Mouse (Mus musculus): ENCODE data around the gene Rara.

Rara gene

DNA sequence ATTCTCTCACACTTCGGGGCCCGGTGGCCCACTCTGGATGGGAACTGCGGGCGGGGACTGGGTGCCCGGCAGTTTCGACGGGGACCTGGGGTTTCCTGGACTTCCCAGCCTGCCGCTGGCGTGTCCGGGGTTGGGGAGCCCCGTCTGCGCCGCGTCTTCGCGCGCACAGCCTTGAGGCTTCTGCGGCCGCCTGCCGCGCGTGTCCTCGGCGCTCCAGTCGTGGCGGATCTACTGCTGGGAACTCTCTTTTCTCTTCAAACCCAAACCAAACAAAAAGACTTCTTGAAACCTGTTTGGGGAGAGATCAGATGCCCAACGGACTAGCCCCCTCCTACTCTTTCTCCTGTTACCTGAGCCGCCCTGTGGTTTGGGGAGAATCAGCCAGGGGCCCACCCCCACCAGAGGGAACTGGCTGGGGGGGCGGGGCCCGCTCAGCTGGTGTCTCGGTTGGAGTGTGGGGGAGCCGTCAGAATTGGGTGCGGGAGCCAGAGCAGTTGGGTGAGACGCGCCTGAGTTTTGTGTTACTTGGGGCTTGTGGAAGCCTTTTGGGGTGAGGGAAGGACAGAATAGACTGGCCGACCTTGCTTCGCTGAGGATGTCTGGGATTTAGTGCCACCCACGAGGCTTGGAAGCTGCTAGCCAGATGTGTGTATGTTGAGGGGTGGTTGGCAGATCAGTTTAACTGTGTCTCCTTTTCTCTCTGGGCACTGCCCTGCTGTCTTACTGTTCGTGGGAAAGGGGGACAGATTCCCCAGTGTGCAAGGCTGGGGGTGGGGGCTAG is 10.5 kb downstream of the Rara start:
- peak in 1 of 2 experiments; percentile 59 for DNase-seq (ENCODE audit: low spot score in 2 of 2)

DNA sequence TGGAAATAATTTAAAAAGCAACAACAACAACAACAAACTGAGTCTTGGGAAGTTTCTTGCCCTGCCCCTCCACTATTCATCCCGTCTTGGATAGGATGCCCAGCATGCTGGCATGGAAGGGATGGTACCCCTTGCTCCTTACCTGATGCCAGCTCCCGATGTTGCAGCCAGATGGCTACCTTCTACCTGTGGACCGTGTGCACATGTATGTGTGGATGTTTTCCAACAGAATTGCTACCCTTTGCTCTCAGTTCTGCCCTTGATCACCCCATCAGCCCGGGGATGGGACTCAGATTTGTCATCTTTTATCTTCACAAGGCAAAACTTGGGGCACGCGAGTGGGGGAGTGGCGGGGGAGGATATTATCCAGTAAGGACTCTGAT is 11.1 kb downstream of the Rara start:
- peak in 1 of 2 experiments; percentile 31 for DNase-seq (ENCODE audit: low spot score in 2 of 2)

DNA sequence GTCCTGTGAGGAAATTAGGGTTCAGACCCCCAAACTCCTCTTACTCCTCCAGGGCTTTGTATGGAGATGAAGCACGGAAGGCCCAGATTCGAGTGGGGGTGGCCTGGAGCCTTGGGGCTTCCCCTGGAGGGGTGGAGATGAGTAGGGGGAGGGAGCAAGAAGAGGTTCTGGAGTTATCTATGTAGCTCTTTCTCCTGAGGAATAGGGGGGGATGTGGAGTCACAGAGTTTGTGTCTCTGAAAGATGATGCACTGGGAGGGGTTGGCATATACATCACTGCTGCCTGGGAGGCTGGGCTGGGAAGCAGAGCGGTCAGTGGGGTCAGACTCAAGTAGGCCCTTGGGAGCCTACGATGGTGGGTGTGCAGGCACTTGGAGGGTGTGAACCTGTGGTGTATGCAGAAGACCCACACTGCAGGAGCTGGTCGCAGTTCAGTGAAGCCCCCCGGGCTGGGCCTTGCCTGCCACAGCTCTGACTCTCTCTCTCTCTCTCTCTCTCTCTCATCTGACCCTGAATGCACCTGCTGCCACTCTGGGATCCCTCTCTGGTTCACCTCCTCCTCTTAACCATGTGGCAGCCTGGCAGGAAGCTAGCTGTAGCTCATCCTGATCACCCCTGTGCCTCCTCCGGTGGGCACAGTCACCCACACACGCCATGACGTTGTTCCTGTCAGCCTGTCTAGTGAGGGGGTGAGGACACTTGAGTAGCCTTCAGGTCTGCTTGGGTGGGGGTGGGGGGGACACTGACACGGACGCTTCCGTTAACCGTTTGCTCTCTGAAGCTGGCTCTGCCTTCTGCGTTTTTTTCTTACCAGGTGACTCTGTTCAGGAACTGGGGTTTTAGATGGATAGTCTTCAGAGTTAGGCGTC is 11.7 kb downstream of the Rara start:
- DNase-seq (ENCODE audit: low spot score in 2 of 2), result no peak

DNA sequence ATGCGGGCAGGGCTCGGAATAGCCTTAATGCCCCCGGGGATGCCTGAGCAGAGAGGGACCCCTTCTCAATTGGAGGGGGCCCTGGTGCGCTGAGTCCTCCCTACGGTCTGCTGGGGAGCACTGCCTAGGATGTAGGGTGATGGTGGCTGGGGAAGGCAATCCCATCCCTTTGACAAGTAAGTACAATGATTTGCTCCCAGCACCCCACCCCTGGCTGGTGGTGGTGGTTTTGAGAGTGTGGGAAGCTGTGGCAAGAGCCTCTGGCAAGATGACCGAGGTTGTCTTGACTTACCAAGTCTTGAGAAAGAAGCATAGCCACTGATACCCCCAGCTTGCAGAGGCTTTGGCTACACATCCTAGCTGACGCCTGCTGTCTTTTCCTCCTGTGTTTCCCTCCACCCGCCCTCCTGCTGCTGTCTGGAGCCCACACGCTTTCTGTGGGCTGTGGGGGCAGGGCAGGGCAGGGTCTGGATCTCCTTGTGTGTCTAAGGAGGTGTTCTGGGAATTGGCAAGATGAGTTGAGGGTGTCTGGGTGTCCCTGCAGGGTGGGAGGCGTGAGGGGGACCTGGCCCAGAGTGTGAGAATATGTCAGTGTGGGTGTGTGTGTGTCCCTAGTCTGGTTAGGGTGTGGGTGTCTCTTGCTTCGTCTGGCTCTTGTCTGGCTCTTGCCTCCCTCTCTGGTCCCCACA is 12.5 kb downstream of the Rara start:
- no peak for DNase-seq (ENCODE audit: low spot score in 2 of 2)

DNA sequence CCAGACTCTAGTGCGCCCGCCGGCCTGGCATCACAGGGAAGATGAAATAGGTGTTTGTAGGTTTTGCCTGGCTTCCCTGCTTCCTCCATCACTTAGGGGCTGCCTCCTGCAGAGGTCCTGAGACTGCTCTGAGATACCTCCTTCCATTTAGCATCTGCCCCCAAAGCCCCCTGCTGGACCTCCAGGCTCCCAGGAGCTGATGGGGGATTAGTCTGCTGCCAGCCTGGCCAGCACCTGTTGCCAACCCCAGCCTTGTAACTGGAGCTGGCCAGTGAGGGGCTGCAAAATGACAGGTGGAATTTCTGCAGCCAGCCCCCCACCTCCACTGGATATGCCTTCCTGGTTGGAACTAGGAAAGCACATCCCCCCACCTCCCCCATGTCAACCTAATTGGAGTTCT is 13.2 kb downstream of the Rara start:
- no peak for DNase-seq (ENCODE audit: low spot score in 2 of 2)

DNA sequence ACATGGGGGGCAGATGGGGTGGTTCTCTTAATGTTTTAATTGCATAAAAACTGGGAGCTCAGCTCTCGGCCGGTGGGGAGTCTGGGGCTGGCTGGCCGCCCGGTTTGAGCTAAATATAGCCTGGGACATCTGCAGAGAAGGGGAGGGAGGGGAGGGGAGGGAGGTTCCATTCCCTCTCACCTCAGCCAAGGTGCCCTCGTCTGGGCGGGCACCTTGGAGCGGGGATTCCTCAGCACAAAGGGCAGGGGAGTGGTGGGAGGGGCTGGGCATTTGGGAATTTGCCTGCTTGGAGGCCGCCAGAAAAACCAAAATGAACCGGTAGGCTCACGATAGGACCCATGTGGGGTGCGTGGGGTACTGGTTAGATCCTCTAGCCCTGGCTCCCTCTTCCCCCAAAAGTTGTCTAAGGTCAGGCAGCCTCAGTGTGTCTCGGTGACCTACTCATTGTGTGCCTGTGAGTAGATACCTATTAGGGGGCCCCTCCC is 13.8 kb downstream of the Rara start:
- peak; percentile 86 to 87 for DNase-seq (ENCODE audit: low spot score in 2 of 2)

DNA sequence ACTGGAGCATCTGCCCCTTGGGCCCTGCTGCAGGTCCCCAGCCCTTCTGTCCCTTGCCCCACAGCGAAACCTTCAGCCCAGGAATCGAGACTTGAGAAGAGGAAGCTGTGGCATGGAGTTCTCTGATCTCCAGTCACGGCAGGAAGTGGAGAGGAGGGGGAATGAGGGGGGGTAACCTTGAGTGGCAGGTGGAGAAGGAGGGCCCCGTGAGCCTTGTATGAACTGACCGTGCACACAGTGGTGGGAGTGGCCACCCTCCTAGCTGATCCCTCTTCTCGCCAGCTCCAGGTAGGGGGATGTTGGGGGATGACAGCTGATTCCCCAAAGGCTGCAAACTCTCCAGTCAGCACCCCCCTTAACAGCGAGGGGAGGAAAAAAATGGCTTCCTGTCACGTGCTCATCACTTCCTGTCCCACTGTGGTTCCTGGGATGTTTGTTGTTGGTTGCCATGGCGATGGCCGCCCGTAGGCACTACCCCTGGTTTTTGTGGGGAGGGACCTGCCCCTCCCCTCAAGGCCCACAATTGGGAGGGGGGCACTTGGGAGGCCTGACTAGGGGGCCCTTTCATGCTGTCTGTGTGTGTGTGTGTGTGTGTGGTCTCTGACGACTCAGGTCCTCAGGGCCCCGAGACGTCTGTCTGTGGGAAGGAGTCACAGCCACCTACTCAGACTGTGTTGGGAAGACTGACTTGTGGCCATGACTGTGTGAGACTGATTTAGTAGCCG is 14.4 kb downstream of the Rara start:
- peak in 1 of 2 experiments; percentile 88 for DNase-seq (ENCODE audit: low spot score in 2 of 2)

DNA sequence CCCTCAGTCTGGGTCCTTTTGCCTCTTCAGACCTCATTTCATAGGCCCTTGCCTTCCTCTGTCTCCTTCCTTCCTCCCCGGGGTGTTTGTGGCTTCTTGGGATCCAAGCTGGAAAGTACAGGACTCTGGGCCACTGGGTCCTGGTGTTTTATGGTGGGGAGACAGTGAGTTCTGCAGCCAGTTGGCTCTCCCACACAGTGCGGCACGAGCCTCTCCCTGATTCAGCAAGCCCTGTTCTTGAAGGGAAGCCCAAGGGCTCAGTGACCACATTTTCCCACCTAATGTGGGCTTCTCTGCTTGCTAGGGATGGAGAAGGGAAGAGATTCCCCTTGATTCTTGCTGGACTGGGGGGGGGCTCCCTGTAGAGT is 14.9 kb downstream of the Rara start:
- DNase-seq (ENCODE audit: low spot score in 2 of 2), result no peak

DNA sequence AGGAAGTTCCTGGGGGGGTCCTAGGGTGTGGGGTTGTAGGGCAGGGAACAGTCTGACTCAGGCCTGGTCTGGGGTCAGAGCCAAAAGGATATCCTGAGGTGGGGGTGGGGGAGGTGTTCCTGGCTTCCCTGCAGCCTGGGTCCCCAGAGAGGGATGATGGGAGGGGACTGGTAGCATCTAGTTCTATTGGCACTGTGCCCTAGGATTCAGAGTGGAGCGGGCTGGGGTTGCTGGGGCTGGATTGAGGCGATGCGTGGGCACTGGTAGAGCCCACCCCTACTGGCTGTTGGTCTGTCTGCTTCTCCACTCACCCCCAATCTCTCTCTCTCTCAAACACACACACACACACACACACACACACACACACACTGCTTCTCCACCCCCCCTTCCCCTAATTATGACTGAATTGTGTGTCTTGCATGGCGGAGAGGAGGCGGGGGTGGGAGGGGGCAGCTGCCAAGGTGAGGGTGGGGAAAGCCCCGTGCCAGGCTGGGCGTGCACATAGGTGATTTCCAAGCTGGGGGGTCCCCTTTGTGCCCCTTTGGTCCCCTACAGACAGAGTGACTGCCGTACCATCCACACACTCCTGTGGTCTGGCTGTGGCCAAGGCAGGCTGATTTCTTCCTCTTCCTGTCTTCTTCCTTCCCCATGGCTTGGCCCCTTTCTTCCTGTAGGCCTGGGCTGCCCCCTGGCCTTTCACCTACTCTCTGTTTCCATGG is 15.5 kb downstream of the Rara start:
- no peak for DNase-seq (ENCODE audit: low spot score in 2 of 2)

DNA sequence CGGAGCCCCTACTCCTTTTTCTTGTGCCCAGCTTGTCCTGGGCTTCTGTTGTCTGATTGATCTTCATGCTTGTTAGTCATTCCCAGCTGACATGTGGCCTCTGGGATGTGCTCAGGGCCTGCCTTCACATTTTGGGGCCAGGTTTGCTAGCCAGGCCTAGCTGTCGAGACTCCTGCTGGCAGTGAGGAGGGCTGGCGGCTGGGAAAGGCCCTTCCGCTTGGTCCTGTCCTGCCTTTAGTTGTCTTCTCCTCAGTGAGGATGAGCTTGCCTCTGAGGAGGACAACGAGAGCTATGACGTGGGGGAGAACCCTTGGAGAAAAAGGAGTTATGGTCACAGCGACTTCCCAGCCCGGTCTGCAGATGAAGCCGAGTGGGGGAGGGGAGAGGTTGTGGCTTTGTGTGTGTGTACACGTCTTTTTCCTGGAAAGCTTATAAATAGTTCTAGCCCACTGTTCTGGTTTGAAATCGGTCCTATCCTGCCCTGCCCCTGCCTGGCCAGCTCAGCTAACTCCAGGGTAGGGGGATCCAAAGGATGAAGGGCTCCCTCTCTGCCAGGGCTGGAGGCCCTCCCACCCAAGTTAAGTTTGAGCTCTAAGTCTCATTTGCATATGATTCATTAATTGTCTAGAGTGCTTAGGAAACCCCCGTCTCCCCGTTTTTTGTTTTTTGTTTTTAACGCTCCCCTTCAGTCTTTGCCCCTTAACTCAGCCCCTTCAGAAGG is 16.3 kb downstream of the Rara start:
- peak in 1 of 2 experiments; percentile 43 for DNase-seq (ENCODE audit: low spot score in 2 of 2)

DNA sequence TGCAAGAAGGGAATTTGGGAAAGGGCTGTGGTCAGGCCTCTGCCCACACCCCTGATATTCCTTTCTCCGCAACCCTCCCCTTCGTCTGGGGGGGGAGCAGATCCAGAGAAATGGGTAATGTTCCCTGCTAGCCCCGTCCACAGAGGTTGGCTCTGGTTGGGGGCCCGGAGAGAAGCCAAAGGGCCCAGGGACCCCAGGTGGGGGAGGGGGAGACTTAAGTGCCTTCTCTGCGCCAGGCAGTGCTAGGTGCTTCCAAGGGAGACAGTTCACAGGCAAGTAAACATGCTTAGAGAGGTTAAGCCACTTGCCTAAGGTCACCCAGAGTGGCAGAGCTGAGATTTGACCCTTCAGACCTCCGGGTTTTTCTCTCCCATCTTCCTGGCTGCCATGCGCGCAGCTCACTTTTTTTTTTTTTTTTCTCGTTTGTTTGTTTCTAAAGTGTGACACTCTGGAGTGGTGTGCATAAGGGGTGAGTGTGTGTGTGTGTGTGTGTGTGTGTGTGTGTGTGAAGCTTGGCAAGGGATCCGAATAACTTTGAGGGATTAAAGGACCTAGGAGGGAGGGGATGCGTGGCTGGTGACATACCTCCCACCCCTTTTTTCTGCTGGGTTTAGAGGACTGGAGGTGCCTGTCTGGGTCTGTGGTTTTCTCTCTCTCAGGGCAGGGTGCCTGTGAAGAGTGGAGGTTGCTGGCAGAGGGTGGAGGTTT is 17.4 kb downstream of the Rara start:
- no peak for DNase-seq (ENCODE audit: low spot score in 2 of 2)

DNA sequence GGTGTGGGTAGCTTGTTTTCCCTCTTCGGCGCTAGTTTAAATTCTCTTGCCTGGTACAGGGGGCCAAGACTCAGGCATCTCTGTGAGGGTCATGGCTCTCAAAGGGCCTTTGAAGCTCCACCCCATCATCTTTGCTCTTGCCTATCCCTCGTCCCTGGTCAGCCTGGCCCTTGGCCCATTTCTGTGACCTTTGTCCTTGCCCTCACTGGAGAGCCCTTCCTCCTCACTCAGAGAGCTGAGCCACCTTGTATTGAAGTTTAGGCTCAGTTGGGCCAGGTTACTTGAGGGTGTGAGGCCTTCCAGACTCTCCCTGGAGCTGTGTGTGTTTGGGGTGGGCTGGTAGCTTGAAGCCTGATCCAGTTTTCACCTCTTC is 18.0 kb downstream of the Rara start:
- peak in 1 of 2 experiments; percentile 36 for DNase-seq (ENCODE audit: low spot score in 2 of 2)

DNA sequence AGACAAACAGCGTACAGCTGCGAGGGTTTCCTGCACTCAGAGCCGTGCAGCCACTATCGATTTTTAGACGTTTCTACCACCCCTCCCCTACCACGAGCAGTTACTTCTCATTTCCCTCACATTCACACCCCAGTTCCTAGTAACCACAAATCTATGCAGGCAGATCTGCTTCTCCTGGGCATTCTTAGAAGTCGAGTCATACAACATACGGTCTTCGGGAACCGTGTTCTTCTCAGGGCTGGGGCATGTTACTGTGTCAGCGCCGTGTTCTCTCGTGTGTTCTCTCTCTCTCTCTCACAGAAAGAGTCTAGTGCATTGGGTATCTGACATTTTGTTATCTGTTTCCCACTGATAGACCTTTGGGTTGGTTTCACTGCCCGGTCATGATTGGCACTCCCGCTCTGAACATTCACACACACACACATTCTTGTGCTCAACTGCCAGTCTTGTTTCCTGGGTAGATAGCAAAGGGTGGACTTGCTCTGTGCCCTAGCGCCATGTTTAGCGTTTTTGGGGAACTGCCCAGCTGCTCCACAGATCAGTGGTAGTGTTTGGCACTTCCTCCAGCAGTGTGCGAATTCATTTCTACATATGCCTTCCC is 20.5 kb downstream of the Rara start:
- no peak for DNase-seq (ENCODE audit: low spot score in 2 of 2)

DNA sequence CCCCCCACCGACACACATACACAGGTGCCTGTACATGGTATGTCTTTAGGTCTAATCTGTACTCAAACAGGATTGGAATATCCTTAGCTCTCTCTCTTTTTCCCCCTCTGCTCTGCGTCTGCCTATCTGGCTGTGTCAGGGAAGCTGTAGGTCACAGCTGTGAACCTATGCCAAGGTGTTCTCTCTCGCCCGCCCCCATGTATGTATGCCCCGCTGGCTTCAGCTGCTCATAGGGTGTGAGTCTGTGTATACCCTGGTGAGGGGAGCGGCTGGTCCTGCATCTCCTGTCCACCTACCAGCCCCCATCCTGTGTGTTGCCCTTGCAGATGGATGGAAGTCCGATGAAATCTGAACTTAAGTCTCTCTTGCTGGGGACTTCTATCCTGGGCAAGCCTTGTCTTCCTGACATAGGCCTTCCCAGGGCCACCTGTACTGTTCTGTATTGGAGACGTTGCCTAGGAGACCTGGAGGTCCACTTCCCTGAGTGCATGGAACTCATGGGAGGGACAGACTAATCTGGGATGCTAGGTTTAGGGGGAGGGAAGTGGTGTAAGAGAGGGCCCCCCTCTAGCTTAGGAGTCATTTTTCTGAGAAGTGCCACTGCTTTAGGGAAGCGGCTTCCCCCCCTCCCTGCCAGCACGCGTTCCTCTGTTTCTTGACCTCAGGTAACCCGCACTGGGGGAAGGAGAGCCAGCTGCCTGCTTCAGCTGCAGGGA is 21.8 kb downstream of the Rara start:
- no peak for DNase-seq (ENCODE audit: low spot score in 2 of 2)

DNA sequence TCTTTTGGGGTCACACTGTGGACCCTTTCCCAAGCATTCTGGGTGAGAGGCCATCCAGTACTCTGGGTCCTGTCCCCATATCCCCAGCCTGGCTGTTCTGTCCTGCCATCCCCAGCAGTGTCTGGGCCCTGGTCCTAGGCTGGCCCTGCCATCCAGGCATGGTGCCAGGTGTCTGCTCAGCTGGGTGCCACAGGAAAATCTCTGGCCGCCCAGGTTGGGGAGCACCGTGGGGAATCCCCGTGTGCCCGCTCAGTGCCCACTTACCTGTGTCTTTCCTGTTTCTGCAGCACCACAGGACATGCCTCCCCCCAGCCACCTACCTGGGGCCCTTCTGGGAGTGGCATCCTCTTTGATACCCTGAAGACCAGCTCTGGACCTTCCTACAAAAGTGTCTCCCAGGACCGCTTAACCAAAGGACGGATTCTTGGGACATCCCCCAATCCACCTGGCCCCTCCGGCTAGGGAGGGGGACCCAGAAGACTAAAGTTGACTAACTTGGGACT is 22.4 kb downstream of the Rara start:
- DNase-seq (ENCODE audit: low spot score in 2 of 2), result no peak

DNA sequence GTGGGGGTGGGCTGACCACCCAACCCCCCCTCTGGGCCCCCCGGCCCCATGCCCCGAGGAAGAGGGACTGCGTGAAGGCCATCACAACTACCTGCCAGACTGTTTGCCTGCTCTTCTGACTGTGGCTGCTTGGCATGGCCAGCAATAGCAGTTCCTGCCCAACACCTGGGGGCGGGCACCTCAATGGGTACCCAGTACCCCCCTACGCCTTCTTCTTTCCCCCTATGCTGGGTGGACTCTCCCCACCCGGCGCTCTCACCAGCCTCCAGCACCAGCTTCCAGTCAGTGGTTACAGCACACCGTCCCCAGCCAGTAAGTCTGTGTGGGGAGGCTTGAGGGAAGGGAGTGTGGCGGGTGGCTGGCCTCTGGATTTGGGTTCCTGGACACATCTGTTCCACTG is 22.9 kb downstream of the Rara start:
- no peak for DNase-seq (ENCODE audit: low spot score in 2 of 2)

DNA sequence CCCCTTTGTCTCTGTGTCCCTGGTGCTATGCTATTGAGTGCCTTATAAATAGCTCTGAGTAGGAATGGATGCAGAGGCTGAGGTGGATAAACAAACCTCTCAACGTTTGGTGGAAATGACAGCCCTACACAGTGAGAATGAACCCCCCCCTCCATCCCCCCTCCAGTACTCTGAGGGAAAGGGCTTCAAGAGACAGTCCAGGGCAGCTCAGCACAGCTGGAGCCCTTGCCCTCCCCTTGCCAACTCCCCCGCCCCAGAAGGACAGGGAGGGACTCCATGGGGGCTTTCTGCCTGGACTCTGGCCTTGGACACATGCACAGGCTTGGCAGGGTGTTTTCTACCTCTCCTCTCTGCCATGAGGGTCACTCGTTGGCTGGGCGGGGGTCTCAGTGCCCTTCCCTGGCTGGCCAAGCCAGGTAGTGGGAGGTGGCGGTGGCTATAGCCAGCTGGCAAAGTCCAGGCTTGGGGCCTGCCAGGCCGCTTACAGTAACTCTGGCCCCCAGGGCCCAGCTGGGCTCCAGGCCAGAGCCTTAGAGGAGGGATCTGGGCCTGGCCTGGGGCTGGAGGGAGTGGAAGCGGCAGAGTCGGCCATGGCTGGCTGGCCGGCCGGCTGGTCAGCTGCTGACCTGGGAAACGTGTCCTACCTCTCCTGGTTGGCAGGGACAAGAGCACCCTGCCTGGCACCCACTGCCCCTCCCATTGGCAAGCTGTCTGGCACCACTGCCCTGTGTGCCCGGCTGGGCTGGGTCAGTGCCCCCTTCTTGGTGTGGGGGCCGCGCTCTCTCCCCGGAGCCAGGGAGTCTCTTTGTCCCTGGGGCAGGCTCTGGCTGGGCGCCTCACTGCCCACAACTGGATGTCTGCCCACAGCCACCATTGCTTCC is 23.6 kb downstream of the Rara start:
- DNase-seq (ENCODE audit: low spot score in 2 of 2), result peak; percentile 84 to 86
